Mouse (Mus musculus) testis, adult 2 months (tissue): ENCODE measurements around the gene Pfdn4. TPM values are rescaled to one million over a fixed set of nuclear protein-coding genes. Genes with fewer than 3 reads are reported as not detected.
"Not testable (repeated sequence)": the region's sequence is repeated elsewhere in the genome, so short reads cannot be mapped to it uniquely, and the experiment has no call there.

ENCODE experiments used
- H3K27ac ChIP-seq: fragments of 200-500 bp; 2 replicates; pipeline ENCODE4 v1.5.1; 2012; ENCODE audit warnings: low read depth, low read length; ENCODE audit not compliant: control insufficient read depth, insufficient read depth
- H3K27me3 ChIP-seq: fragments of 200-500 bp; 2 replicates; pipeline ENCODE4 v1.6.1; 2012; ENCODE audit warnings: mild to moderate bottlenecking, low read length, moderate library complexity; ENCODE audit not compliant: control insufficient read depth, insufficient read depth
- H3K36me3 ChIP-seq: fragments of 200-500 bp; 2 replicates; pipeline ENCODE4 v1.6.1; 2012; ENCODE audit warnings: mild to moderate bottlenecking, low read length; ENCODE audit not compliant: control insufficient read depth, insufficient read depth
- H3K4me1 ChIP-seq: fragments of 200-500 bp; 2 replicates; pipeline ENCODE4 v1.6.1; 2012; ENCODE audit warnings: low read length; ENCODE audit not compliant: control insufficient read depth, insufficient read depth
- H3K4me3 ChIP-seq: fragments of 200-500 bp; 2 replicates; pipeline ENCODE4 v1.5.1; 2012; ENCODE audit warnings: low read depth, mild to moderate bottlenecking, low read length, moderate library complexity, mixed read lengths; ENCODE audit not compliant: control insufficient read depth
- CTCF ChIP-seq: fragments of 200-500 bp; IDR thresholded peaks from 2 replicates; pipeline ENCODE4 v1.5.1; 2012; ENCODE audit warnings: low read depth, mild to moderate bottlenecking, inconsistent platforms, low read length, moderate library complexity; ENCODE audit not compliant: control insufficient read depth, insufficient read depth, insufficient replicate concordance
- POLR2A ChIP-seq: fragments of 200-500 bp; IDR thresholded peaks from 2 replicates; pipeline ENCODE4 v1.6.1; 2012; ENCODE audit warnings: low read depth, mild to moderate bottlenecking, inconsistent platforms, low read length, moderate library complexity; ENCODE audit not compliant: control insufficient read depth
- polyA plus RNA-seq: library from polyadenylated mRNA; depleted of rRNA; stranded (reverse); fragments of >200 nt; gene quantifications from 2 replicates; pipeline ENCODE4 v1.2.3, GENCODE M21; 2012; rRNA removed

Gene Pfdn4
- 7.7 and 10.8 TPM in 2 replicates for polyA plus RNA-seq

DNA sequence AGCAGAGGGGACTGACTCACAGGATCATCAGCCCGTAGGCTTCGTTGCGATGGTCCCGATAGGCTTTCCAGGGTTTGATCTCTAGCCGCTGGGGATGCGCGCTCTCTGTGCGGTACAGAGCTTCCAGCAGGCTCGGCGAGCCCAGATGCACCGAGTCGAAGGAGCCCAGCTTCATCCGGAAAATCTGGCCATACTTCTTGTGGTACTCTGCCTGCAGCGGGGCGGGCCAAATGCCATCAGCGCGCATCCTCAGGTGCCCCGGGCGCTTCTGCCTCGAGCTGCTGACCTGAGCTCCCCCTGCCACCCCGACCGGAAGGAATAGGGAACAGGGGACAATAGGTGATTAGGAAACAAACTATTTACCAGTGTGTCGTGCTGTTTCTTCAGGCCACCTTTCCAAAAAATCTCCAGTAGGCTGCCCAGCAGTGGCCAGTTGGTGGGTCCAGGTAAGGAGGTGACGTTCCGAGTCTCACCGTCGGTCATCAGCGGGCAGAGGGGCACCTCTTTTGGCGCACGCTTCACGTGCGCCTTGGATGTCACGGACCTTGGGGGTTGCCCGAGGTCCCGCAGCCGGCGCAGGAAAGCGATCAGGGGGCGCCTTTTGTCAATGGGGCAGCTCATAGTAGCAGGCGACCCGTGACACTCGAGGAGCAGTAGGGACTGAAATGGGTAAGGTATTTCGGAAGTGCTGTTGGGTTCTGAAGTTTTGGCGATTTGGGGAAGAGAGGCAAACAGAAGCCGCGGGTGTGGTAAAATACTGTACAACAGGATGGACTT, at the start of gene Pfdn4:
Gene Pfdn4, plus strand, starts transcription at position 275 of the 777 bp plus-strand sequence.
- Histone ChIP-seq H3K4me1 (peaks cover 3% of the 10 kb centered on the region), H3K4me3 (no peak within 1 kb of the TSS), H3K27ac (no peak within 1 kb of the TSS), H3K36me3 (no peaks in the 10 kb centered on the region), H3K27me3 (no peaks in the 10 kb centered on the region; the same call in 1 of the 2 replicates)
- no peak for TF ChIP-seq CTCF
- no peak for TF ChIP-seq POLR2A

- Histone ChIP-seq H3K27ac (no peak overlapping the region), H3K36me3 (no peaks in the 10 kb centered on the region), H3K4me1 (no peaks in the 10 kb centered on the region; the same call in 1 of the 2 replicates), H3K4me3 (no peak overlapping the region), H3K27me3 (no peaks in the 10 kb centered on the region)
- TF ChIP-seq POLR2A (no peak), CTCF (no peak)
Measured at GRCm38 (mm10) chr2:170446843-170447383, 49.3 kb upstream of the Pfdn4 start.

GRCm38 (mm10) chr2:170447651-170448050, 48.6 kb upstream of the Pfdn4 start:
- no peak overlapping the region for H3K4me3 ChIP-seq
- H3K27me3 ChIP-seq: no peaks in the 10 kb centered on the region
- TF ChIP-seq CTCF (no peak), POLR2A (no peak)
- H3K36me3 ChIP-seq: no peaks in the 10 kb centered on the region
- no peak overlapping the region for H3K27ac ChIP-seq
- no peaks in the 10 kb centered on the region; the same call in 1 of the 2 replicates for H3K4me1 ChIP-seq

- H3K27ac ChIP-seq: no peak overlapping the region
- H3K27me3 ChIP-seq: no peaks in the 10 kb centered on the region
- H3K4me3 ChIP-seq: no peak overlapping the region
- no peaks in the 10 kb centered on the region; the same call in 1 of the 2 replicates for H3K4me1 ChIP-seq
- peak; percentile 82; the same call in 1 of the 2 replicates for TF ChIP-seq CTCF
- no peak for TF ChIP-seq POLR2A
- no peaks in the 10 kb centered on the region for H3K36me3 ChIP-seq
Measured at GRCm38 (mm10) chr2:170450933-170451332, 45.3 kb upstream of the Pfdn4 start.

- H3K4me3 ChIP-seq, H3K4me1 ChIP-seq, H3K27ac ChIP-seq, H3K27me3 ChIP-seq, H3K36me3 ChIP-seq: not testable (repeated sequence)
Measured at GRCm38 (mm10) chr2:170453809-170454208, 42.4 kb upstream of the Pfdn4 start.

DNA sequence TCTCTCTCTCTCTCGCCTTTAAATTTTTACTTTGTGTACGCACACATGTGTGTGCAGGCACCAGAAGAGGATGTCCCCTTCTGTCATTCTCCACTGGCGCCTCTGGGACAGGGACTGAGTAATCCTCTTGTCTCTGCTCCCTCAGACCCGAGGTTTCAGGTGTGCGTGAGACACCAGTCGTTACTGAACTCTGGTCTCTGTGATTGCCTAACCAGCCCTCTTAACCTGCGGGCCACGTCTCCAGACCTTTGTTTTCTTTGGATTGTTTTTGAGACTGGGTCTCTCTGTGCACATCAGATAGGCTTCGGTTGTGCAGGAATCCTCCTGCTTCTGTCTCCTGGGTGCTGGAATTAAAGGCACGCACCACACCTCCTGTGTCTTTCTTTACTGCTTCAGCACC, 37.0 kb upstream of the Pfdn4 start:
- H3K4me1 ChIP-seq: no peaks in the 10 kb centered on the region
- no peak overlapping the region for H3K27ac ChIP-seq
- no peak overlapping the region for H3K4me3 ChIP-seq
- TF ChIP-seq CTCF: no peak
- no peak for TF ChIP-seq POLR2A
- no peaks in the 10 kb centered on the region for H3K27me3 ChIP-seq
- H3K36me3 ChIP-seq: no peaks in the 10 kb centered on the region

DNA sequence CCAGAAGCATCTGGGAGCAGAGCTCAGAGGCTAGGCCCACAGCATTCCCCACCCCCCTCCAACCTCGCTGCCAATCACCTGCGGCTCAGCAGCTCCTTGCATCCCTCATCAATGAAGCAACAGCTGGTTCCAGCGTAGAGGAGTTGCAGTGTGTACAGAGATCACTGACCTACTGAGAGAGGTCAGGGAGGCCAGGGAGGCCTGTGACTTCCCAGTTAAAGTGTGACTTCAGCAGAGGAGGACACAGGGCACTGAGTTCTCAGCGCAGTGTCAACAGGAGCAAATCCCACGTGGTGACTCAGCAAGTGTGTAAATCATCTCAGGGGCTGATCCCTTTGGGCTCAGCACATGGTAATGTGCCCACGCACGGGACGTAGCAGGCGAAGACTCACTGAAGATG, 36.4 kb upstream of the Pfdn4 start:
- H3K4me3 ChIP-seq: no peak overlapping the region
- H3K27ac ChIP-seq: no peak overlapping the region
- H3K4me1 ChIP-seq: no peaks in the 10 kb centered on the region
- no peak for TF ChIP-seq CTCF
- no peak for TF ChIP-seq POLR2A
- H3K27me3 ChIP-seq: no peaks in the 10 kb centered on the region
- H3K36me3 ChIP-seq: no peaks in the 10 kb centered on the region
